Mouse (Mus musculus) midbrain, embryonic 13.5 days (tissue): ENCODE measurements around the gene Odf2. TPM values are rescaled to one million over a fixed set of nuclear protein-coding genes. Genes with fewer than 3 reads are reported as not detected.

ENCODE experiments used
- microRNA-seq: library from miRNA; unstranded; fragments of <30 nt; microRNA quantifications from one replicate; pipeline ENCODE4, GENCODE M21; 2016
- polyA plus RNA-seq: library from polyadenylated mRNA; unstranded; fragments of >200 nt; fragmentation: Nextera tagmentation; extraction: Ambion mirVana; gene quantifications from 2 replicates; pipeline ENCODE4 v1.2.1, GENCODE M21; 2015

Odf2 gene
- polyA plus RNA-seq, 1 experiment from 2014 or later: 76.0 TPM

Small RNAs within 50 kb of the gene (microRNA-seq; reads per million reads assigned to microRNA genes)
- gene Mir219a-2 (not detected), gene Mir219b (not detected)

Other genes with a start within 250 kb of the Odf2 start
- gene Gm13420, start 137.5 kb upstream of the Odf2 start, polyA plus RNA-seq: 0.24 TPM in 1 of 2 replicates, not detected in the other
- 0.67 and 0.69 TPM in 2 replicates for gene Gm13547, start 129.9 kb upstream of the Odf2 start, polyA plus RNA-seq
- 30.0 and 33.5 TPM in 2 replicates for gene Coq4, start 101.7 kb upstream of the Odf2 start, polyA plus RNA-seq
- 44.7 and 45.5 TPM in 2 replicates for gene Trub2, start 100.7 kb upstream of the Odf2 start, polyA plus RNA-seq
- gene Slc27a4, start 86.6 kb upstream of the Odf2 start, polyA plus RNA-seq: 29.5 and 32.5 TPM in 2 replicates
- gene Urm1, start 69.1 kb upstream of the Odf2 start, polyA plus RNA-seq: 21.4 and 23.1 TPM in 2 replicates
- 14.6 and 20.7 TPM in 2 replicates for gene Cercam, start 20.1 kb upstream of the Odf2 start, polyA plus RNA-seq
- 78.1 and 78.8 TPM in 2 replicates for gene Gle1, start 46.2 kb downstream of the Odf2 start, polyA plus RNA-seq
- 172 and 185 TPM in 2 replicates for gene Sptan1, start 76.3 kb downstream of the Odf2 start, polyA plus RNA-seq
- gene Wdr34, start 159.7 kb downstream of the Odf2 start, polyA plus RNA-seq: 59.6 and 62.3 TPM in 2 replicates
- gene Set, start 168.2 kb downstream of the Odf2 start, polyA plus RNA-seq: 448 and 482 TPM in 2 replicates
- 2.8 and 3.8 TPM in 2 replicates for gene Pkn3, start 188.5 kb downstream of the Odf2 start, polyA plus RNA-seq
- gene Zdhhc12, start 204.4 kb downstream of the Odf2 start, polyA plus RNA-seq: 18.9 and 19.0 TPM in 2 replicates
- gene Zer1, start 235.4 kb downstream of the Odf2 start, polyA plus RNA-seq: 14.4 and 15.1 TPM in 2 replicates
- 12.5 and 13.2 TPM in 2 replicates for gene Tbc1d13, start 244.5 kb downstream of the Odf2 start, polyA plus RNA-seq